8 mouse cellular contexts compared by ENCODE assay signal in genomic region chr12:5374196-5374683, GRCm38 (mm10). TPM values are rescaled to one million over a fixed set of nuclear protein-coding genes. Genes with fewer than 3 reads are reported as not detected.
DNase-seq lines count a peak whose midpoint lies in the region; ATAC-seq lines count a peak whose summit lies in the region.

No protein-coding gene starts in this region.

- H3K4me3 ChIP-seq in forebrain, embryonic 13.5 days, result peak overlapping the region; percentile 87
- H3K4me3 ChIP-seq in intestine, embryonic 14.5 days (ENCODE audit: low read depth, low read length), result peak overlapping the region; percentile 77

- peak; percentile 37 to 41 for DNase-seq in layer of hippocampus, postnatal 36 days
- no peak for DNase-seq in layer of hippocampus, adult 8-10 months (ENCODE audit: low spot score in 2 of 2)
- DNase-seq in brain, adult 2 months (ENCODE audit: low read depth, low spot score), result peak; percentile 57
- DNase-seq in intestine, embryonic 14.5 days (ENCODE audit: low spot score), result peak; percentile 79
- peak; percentile 19 for DNase-seq in mesoderm, embryonic 11.5 days (ENCODE audit: low read depth, low spot score)
- peak; percentile 7 for DNase-seq in testis, postnatal 14 days (ENCODE audit: low spot score)
- DNase-seq in spleen, postnatal 36 days (ENCODE audit: low spot score in 2 of 2), result no peak

- H3K27ac ChIP-seq in forebrain, embryonic 13.5 days, result peak overlapping the region; percentile 94
- H3K27ac ChIP-seq in intestine, embryonic 14.5 days (ENCODE audit: low read depth), result peak overlapping the region; percentile 71; the same call in 1 of the 2 replicates

- H3K4me1 ChIP-seq in forebrain, embryonic 13.5 days, result peaks cover 26% of the 10 kb centered on the region
- no peaks in the 10 kb centered on the region for H3K4me1 ChIP-seq in intestine, embryonic 14.5 days (replicated peaks; ENCODE audit: control insufficient read depth, insufficient read depth, low read length)

- H3K9ac ChIP-seq in forebrain, embryonic 13.5 days, result peak overlapping the region; percentile 93
- H3K9ac ChIP-seq in intestine, embryonic 14.5 days (ENCODE audit: low read length), result peak overlapping the region; percentile 64

- peak overlapping the region; percentile 96 for H3K4me2 ChIP-seq in forebrain, embryonic 13.5 days
- H3K4me2 ChIP-seq in intestine, embryonic 14.5 days (ENCODE audit: low read length), result peak overlapping the region; percentile 96

- H3K27me3 ChIP-seq in forebrain, embryonic 13.5 days, result peaks cover 18% of the 10 kb centered on the region; the same call in 1 of the 2 replicates
- H3K27me3 ChIP-seq in intestine, embryonic 14.5 days (replicated peaks; ENCODE audit: control insufficient read depth, insufficient read depth, low read length), result peaks cover 24% of the 10 kb centered on the region

- WGBS in forebrain, embryonic 13.5 days, result under 1% methylated on average over 31 of the region's 31 CpGs
- 1% methylated on average over 31 of the region's 31 CpGs for WGBS in intestine, embryonic 14.5 days

- H3K9me3 ChIP-seq in forebrain, embryonic 13.5 days (replicated peaks), result no peaks in the 10 kb centered on the region
- no peaks in the 10 kb centered on the region for H3K9me3 ChIP-seq in intestine, embryonic 14.5 days (ENCODE audit: control insufficient read depth, low read length)

- peak; percentile 3; the same call in 1 of the 2 replicates for ATAC-seq in forebrain, embryonic 13.5 days
- ATAC-seq in intestine, embryonic 14.5 days (replicated peaks; ENCODE audit: low FRiP score, low TSS enrichment, low read depth), result no peak

- H3K36me3 ChIP-seq in forebrain, embryonic 13.5 days (ENCODE audit: poor library complexity, severe bottlenecking), result no peaks in the 10 kb centered on the region
- no peaks in the 10 kb centered on the region for H3K36me3 ChIP-seq in intestine, embryonic 14.5 days (ENCODE audit: control insufficient read depth, insufficient read depth, low read length)

RNA-seq across cellular contexts. Expression of gene Klhl29, which starts 1.2 kb away (rescaled TPM):
- total RNA-seq in layer of hippocampus, postnatal 36 days (2021), result 10 to 100 TPM; 39.8 to 46.7 TPM
- 10 to 100 TPM; 28.5 to 41.3 (median 33.1) TPM for total RNA-seq in layer of hippocampus, adult 8-10 months (2022)
- polyA plus RNA-seq in forebrain, embryonic 13.5 days (2015; fragmentation: Nextera tagmentation; extraction: Ambion mirVana), result 3.5 TPM in 2 replicates
- 2.8 and 2.9 TPM in 2 replicates for polyA plus RNA-seq in intestine, embryonic 14.5 days (2014; fragmentation: Nextera tagmentation; extraction: Ambion mirVana)

Comparison
In these comparisons a context has a peak if more than half of its experiments do, and no peak if none do; other contexts are left out.
1. DNase-seq: peak in layer of hippocampus, postnatal 36 days (2 of 2), brain, adult 2 months (single experiment), intestine, embryonic 14.5 days (single experiment), mesoderm, embryonic 11.5 days (single experiment) and testis, postnatal 14 days (single experiment); none in layer of hippocampus, adult 8-10 months (0 of 2) and spleen, postnatal 36 days (0 of 2).